Mouse (Mus musculus): Measurements from ENCODE around the gene Mxd3.

DNA sequence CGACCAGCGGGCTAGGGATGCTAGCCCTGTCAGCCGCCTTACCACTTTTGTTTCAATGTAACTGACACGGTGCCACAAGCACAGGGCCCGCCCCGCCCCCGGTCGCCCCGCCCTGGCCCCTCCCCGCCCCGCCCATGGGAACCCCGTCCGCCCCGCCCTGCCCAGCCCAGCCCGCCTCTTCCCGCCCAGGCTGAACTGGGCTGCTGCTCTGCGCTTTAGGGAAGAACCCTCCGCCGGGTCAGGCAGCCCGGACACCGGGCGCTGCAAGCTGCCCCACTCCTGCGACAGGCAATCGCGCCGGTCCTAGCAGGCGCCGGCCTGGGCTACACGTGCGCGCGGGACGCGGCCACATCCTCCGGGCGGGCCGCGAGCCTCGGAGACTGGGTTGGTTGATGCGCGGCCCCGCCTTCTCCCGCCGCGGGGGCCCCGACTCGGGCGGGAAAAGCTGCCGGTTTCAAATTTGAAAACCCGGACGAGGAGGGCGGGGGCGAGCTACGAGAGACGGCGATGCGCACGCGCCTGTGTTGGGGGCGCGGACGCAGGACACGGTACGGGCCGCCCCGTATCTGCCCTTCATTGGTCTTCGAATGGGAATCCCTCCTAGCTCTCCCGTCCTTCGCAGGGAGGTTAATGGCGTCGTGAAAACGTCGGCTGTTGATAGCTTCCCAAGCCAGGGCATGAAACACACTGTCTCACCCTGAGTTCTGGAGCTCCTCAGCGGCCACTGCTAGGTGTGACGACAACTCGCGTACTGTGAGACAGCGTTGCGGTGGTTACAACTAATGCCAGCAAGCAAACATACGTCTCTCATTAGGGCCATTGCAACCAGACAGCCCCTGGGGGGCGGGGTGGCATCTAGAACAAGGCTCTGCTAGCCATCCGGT lies at the start of gene Mxd3:
- TF ChIP-seq POLR2A (IDR thresholded peaks at IDR 0.05; ENCODE audit: low read depth, low read length) (no peak), CTCF (IDR thresholded peaks at IDR 0.05; ENCODE audit: extremely low read depth, insufficient read depth, insufficient read length, insufficient replicate concordance) (no peak)

Measured in spleen, adult 2 months (tissue).